Mouse (Mus musculus) CH12.LX (cell line): Measurements from ENCODE around the gene Il18.

Experiments used
- E2F4 ChIP-seq: IDR thresholded peaks from 2 replicates; pipeline ENCODE4 v1.6.1; 2011; ENCODE audit warnings: low read depth, low read length, improper control_type of control experiment; ENCODE audit not compliant: insufficient replicate concordance
- GABPA ChIP-seq: IDR thresholded peaks from 2 replicates; pipeline ENCODE4 v1.6.1; 2012; ENCODE audit warnings: low read depth, low read length, improper control_type of control experiment, inconsistent platforms; ENCODE audit not compliant: insufficient replicate concordance
- KAT2A ChIP-seq: IDR thresholded peaks from 2 replicates; pipeline ENCODE4 v1.6.1; 2012; ENCODE audit warnings: low read length, improper control_type of control experiment, inconsistent platforms; ENCODE audit not compliant: insufficient replicate concordance
- POLR2A ChIP-seq: IDR thresholded peaks from 2 replicates; pipeline ENCODE4 v1.6.1; 2011; ENCODE audit warnings: low read depth, mild to moderate bottlenecking, improper control_type of control experiment, low read length
- SMC3 ChIP-seq: IDR thresholded peaks from 2 replicates; pipeline ENCODE4 v1.6.1; 2011; ENCODE audit warnings: low read depth, low read length, improper control_type of control experiment

GRCm38 (mm10) chr9:50590856-50591518, 36.4 kb downstream of the Il18 start:
- TF ChIP-seq POLR2A: no peak
- TF ChIP-seq SMC3: no peak
- no peak for TF ChIP-seq E2F4
- TF ChIP-seq GABPA: no peak
- TF ChIP-seq KAT2A: no peak
